Mouse (Mus musculus): ENCODE measurements around the gene Efnb1. TPM values are rescaled to one million over a fixed set of nuclear protein-coding genes. Genes with fewer than 3 reads are reported as not detected.
"Not testable (repeated sequence)": the region's sequence is repeated elsewhere in the genome, so short reads cannot be mapped to it uniquely, and the experiment has no call there.

Gene Efnb1
- polyA plus RNA-seq (2015; fragmentation: Nextera tagmentation; extraction: Ambion mirVana): 4.8 and 5.0 TPM in 2 replicates

GRCm38 (mm10) chrX:99135523-99136258 is at the start of gene Efnb1:
TSS of gene Efnb1 (plus strand) at chrX:99136130.
- peak; percentile 84 for DNase-seq (ENCODE audit: low spot score)

- no peak for DNase-seq (ENCODE audit: low spot score)
Measured at GRCm38 (mm10) chrX:99092704-99093103, 43.2 kb upstream of the Efnb1 start.

DNA sequence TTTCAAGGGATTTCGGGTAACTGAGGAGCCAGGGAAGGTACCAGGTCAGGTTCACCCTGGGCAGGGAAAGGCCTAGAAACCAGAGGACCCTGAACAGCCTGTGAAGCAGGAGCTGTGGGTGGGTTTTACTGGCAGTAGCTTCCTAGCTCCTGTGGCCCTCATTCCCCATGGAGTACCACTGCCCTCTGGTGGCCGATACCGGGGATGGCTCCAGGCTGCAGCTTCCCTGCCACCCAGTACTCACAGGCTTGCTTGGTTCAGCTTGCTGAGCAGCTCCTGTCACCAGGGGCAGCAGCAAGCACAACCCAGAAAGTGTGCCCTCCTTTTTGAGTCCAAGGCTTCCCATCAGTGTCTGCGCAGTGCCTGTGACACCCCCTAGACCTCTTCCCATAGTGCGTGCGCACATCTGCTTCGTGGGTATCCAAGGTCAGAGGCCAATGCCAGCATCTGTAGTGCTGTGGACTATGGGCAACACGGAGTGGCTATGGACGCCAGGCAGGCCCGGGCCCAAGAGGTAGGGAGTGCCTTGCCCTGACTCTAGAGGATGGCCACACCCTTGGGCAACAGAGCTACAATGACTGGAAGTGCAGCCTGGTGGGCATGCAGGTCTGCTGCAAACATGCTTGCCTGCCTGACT is 24.7 kb upstream of the Efnb1 start:
- DNase-seq (ENCODE audit: low spot score): not testable (repeated sequence)

DNA sequence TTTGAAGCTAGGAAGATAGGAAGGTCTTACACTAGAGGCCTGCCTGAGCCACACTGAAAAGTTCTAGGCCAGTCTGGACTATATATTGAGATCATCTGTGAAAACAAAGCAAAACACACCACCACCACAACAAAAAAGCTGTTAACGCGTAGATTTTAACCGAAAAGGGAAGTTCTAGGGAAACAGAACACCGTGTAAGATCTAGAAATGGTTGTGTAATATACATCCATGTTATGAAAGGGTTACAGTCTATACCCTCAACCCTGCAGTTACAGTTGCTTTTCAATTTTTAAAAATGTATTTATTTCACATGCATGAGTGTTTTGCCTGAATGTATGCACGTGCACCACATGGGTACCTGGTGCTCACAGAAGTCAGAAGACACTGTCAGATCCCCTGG is 16.4 kb upstream of the Efnb1 start:
- no peak for DNase-seq (ENCODE audit: low spot score)

DNA sequence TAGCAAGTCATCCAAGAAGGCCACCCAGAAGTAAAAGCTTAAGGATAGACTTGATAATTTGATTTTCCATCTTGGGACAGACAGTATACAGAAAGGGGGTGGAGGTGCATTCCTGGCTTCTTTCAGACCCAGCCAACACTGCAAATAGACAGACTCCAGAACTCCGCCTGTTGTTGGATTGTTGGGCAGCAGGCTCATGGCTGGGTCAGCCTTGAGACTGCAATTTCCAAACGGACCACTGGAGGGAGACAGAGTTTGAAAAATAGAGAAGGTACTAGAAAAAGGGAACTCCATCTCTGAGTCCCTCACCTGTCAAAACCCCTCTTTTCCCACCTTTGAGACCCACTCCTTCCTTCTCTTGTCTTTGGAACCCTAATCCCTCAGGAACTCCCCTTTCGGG is 5.9 kb upstream of the Efnb1 start:
- peak; percentile 47 for DNase-seq (ENCODE audit: low spot score)

GRCm38 (mm10) chrX:99132573-99132972 is 3.4 kb upstream of the Efnb1 start:
- DNase-seq (ENCODE audit: low spot score): no peak

GRCm38 (mm10) chrX:99134891-99135290 is 1.0 kb upstream of the Efnb1 start:
- DNase-seq (ENCODE audit: low spot score): peak; percentile 74

DNA sequence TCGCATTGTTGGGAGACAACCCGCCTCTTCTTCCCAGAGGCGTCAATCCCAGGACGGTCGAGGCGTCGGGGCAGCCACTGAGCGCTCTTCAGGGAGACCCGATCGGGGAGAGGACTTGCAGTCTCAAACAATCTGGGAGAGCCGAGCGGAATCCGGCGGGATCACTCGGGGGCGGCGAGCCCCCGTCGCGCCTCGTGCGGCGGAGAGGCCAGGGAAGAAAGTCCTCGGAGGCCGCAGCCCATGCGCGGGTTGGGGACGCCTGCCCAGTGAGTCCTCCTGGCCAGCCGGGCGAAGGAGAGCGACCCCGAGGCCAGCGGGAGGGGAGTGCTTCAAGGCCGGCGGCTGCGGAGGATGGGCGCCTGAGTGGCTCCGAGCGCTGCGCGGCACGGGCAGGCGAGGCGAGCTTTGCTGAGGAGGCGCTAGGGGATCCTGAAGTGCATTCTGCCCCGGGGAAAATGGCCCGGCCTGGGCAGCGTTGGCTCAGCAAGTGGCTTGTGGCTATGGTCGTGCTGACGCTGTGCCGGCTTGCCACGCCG is 569 bp downstream of the Efnb1 start:
- peak; percentile 12 for DNase-seq (ENCODE audit: low spot score)

DNA sequence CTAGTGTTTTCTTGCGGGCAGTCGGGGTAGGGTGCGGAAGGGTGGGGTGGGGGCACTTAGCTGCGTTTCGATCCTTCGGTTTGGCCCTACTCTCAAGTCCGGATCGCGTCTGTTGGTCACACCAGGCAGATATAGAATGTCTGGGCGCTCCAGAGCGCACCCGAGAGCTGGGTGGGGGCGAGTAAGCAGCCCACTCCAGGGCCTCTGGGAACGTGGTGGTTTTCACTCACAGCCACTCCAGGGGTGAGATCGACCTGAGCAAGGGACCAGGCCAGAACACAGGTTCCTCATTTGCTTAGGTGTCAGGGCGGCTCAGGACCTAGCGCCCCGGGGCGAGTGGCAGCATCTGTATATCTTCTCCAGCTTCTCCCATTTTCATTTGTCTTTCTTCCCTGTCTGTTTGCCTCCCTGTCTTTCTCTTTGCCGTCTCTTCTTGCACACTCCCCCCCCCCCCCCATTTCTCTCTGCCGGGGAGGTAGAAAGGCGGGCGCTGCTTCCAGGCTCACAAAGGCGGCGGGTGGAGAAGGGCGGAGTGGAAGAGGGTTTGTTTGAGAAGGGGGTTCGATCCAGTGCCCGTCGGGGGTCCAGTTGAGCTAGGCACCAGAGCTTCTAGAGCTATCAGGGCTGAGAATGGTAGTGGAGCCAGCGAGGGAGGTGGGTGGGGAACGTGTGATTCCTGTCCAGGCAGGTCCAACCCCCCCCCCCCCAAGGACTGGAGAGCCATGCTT is 1.4 kb downstream of the Efnb1 start:
- no peak for DNase-seq (ENCODE audit: low spot score)

GRCm38 (mm10) chrX:99137928-99138740 is 2.2 kb downstream of the Efnb1 start:
- DNase-seq (ENCODE audit: low spot score): no peak

GRCm38 (mm10) chrX:99141079-99141478 is 5.1 kb downstream of the Efnb1 start:
- DNase-seq (ENCODE audit: low spot score): no peak

DNA sequence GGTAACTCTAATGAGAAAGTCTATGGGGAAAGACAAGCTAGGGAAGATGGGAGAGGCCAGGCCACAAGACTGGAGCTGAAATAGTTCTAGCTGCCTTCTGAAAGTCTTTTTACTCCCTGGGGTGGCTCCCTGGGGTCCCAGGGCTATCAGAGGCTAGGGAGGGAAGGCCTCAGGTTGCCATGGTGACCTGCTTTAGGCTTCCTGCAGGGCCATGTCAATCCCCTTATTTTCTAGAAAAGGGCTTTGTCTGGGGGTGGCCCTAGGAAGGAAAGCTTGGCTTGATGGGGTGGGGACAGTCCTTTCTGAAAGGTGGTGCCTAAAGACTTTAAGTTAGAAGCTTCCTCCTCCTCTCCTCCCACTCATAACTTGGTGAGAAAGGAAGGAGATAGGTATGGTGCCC is 6.0 kb downstream of the Efnb1 start:
- DNase-seq (ENCODE audit: low spot score): no peak

GRCm38 (mm10) chrX:99145561-99145960 is 9.6 kb downstream of the Efnb1 start:
- DNase-seq (ENCODE audit: low spot score): no peak

DNA sequence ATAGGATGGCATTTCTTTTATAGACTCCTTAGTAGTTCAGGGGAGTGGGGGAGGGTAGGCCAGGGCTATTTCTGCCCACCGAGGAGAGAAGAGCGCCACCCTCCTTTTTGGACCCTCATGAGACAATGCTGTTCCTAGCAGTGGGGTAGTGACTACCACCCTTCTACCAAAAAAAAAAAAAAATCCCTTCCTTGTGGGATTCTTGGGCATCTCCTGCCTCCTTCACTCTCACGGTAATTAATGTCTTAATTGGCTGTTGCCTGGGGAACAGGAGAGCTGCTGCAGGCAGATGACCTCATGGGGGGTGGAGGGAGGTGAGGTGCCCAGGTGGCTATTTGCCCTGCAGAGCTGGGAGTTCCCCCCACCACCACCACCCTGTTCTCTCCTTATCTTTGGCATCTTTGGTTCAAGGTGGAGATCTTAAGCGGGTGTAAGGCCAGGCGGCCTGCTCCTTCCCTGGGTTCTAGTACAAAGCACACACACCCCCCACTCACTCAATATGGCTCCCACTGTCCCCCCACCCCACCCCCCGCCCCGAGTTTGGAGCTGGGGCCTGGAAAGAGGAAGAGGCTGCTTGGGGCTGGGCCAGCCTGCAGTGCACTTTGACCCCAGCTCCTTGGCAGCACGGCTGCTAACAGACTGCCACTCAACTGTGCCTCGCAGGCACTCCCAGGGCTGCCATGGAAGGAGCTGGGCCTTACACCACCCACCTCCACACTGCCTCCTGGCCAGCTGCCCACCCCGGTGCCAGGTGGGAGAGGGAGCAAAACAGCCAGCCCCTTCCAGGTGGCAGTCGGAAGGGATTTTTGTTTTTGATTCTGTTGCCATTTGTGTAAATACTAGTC is 12.4 kb downstream of the Efnb1 start:
- no peak for DNase-seq (ENCODE audit: low spot score)

DNA sequence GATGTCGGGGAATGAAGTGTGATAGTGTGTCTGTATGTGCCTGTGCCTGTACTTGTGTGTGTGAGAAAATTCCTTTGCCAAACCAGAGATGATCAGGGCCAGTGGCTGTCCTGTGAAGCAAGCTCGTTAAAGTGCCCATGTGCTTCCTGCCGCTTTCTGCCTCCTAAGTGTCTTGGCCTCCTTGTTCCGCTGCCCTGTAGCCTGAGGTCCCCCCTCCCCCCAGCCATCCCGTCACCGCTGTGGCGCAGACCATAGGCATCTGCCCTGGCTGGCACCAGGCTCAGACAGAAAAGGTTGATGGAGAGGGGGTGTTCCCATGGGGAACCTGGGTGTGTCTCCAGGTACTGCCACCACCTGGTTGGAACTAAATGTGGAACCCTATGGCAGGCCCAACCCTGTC is 13.1 kb downstream of the Efnb1 start:
- DNase-seq (ENCODE audit: low spot score): no peak

- DNase-seq (ENCODE audit: low spot score): no peak
Measured at GRCm38 (mm10) chrX:99149900-99150299, 14.0 kb downstream of the Efnb1 start.

DNA sequence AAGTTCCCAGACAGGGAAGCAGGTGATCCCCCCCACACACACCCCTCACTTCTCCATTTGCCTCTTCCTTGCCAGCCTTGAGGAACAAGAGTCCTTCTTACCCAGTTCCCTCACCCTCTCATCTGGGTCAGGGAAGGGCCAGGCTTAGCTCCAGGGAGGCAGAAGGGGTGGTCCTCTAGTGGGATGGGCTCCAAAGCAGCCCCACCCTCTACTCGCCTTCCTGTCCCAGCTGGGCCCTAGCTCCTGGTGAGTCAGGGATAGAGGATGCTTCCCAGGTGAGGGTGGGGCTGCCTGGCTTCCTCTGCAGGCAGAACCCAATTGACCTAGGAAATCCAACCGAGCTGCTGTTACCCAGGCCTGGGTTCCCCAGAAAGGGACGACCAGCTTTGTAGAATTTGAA is 14.8 kb downstream of the Efnb1 start:
- no peak for DNase-seq (ENCODE audit: low spot score)

DNA sequence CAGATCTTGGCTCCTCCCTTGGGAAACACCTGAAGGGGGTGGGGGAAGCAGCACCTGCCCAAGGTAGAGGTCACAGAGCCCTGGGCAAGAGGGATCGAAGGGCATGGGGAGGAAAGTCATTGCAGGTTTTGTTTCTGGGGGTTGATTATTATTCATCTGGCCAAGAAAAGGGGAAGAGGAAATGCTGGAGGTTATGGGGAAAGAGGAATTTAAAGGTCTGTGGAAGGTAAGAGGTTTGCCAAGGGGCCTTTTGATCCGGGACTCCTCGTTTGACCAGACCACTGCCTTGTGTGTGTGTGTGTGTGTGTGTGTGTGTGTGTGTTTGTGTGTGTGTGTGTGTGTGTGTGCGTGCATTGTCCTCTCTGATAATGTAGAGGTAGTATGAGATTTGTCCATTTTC is 15.5 kb downstream of the Efnb1 start:
- DNase-seq (ENCODE audit: low spot score): no peak

DNA sequence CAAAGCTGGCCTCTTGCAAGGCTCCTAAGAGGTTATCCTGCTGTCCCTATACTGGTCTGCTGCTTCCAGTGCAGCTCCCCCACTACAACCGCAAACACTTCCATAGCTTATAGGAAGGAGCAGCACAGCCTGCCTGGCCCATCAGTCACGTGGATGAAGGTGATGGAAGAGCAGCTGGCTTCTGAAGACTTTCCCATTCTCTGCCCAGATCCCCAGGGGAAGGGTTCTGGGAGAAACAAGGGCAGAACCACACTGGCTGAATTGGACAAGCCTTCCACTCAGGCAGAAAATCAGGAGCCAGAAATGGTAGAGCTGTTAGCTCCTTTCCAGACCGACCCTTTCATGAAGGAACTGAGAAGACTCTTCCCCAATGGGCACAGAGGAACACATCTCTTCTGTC is 16.2 kb downstream of the Efnb1 start:
- no peak for DNase-seq (ENCODE audit: low spot score)

DNA sequence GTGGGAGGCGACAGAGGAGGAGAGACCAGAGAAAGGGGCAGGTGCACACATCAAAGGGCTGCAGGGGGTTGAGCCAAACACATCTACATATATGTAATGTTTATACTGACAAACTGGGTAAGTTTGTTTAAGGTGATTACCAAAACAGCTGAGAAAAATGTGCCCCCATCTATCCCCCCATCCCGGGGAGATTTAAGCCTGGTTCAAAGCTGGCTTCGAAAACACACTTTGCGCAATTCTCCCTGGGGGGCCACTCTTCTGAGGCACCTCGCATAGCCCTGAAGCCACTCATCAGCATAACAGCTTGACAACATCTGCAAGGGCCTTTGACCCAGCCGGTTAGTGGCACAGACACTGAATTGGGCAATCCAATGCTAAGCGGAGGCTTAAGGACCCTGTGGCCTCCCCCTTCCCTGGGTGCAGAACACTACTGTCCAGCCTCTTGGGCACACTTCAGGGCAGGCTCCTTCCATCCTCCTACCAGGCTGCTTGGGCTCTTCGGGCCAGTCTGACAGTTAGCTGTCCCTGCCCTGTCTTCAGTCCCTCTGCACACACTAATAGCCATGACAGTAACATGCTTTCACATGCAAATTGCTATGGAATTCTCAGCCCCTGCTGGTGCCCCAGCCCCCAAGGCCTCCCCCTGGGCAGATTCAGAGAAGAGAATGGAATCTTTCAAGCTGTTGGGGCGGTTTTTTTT is 16.8 kb downstream of the Efnb1 start:
- DNase-seq (ENCODE audit: low spot score): no peak

All from thymus, postnatal 0 days (tissue).